Mouse (Mus musculus) MEL (cell line): ENCODE measurements around the gene Ahsa1.

Source experiments
- CHD2 ChIP-seq: IDR thresholded peaks from 2 replicates; pipeline ENCODE4 v1.6.1; 2011; ENCODE audit warnings: low read length, improper control_type of control experiment
- JUND ChIP-seq: IDR thresholded peaks from 2 replicates; pipeline ENCODE4 v1.6.1; 2011; ENCODE audit warnings: low read depth, mild to moderate bottlenecking, improper control_type of control experiment, low read length

DNA sequence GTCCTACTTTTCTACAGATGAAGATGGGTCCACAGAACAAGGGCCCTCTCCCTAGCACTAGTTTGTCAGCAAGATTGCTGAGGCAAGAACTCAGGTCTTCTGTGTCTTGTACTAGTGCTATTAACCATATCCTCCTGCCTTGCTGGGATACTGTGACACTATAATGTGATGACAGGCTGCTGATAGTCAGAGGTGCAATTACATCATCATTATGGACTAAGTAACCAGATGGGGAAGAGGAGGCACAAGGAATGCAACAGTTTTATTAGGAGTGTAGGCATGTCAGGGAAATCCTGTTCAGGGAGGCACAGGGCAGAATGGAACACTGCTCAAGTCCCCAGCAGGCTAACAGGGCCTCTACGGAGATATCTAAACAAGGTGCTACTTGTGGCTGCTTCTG, 27.6 kb upstream of the Ahsa1 start, which contains the start of gene Noxred1:
- no peak for TF ChIP-seq CHD2
- no peak for TF ChIP-seq JUND
